Mouse (Mus musculus) CD8-positive naive resting alpha-beta T cell, adult 2 months (primary cell): ENCODE data around the gene Fndc11.

Experiments used
- DNase-seq, 2 experiments: peaks; one replicate each; pipeline ENCODE4 v3.0.0; 2022; ENCODE audit warnings: low read depth in 2 of 2, low spot score in 2 of 2

Fndc11 gene

GRCm38 (mm10) chr2:181253248-181253647 lies 33.4 kb downstream of the Fndc11 start:
- DNase-seq: no peak

GRCm38 (mm10) chr2:181266839-181267238 lies 47.0 kb downstream of the Fndc11 start:
- DNase-seq: no peak

- DNase-seq: no peak
Measured at GRCm38 (mm10) chr2:181272092-181272491, 52.3 kb downstream of the Fndc11 start.
